Mouse (Mus musculus) ES-E14 (cell line): Measurements from ENCODE around the gene Frrs1. TPM values are rescaled to one million over a fixed set of nuclear protein-coding genes. Genes with fewer than 3 reads are reported as not detected.

Experiments
- DNase-seq: peaks from one replicate; pipeline ENCODE4 v3.0.0-alpha.2; 2013; ENCODE audit warnings: low read depth, low spot score
- H3K27ac ChIP-seq: 2 replicates; pipeline ENCODE4 v1.5.1; 2012; ENCODE audit warnings: low read depth, mild to moderate bottlenecking, low read length, moderate library complexity, mixed read lengths; ENCODE audit not compliant: poor library complexity, insufficient read depth, severe bottlenecking
- H3K36me3 ChIP-seq: 2 replicates; pipeline ENCODE4 v1.6.1; 2012; ENCODE audit warnings: mild to moderate bottlenecking, low read length, moderate library complexity, mixed read lengths; ENCODE audit not compliant: control insufficient read depth, poor library complexity, insufficient read depth, severe bottlenecking
- H3K4me1 ChIP-seq, 2 experiments: fragments of 150-350 bp in 1 of 2; sonication (generic) in 1 of 2; 2 replicates each; pipeline ENCODE4 v1.6.1; 2012; ENCODE audit warnings: low read length in 2 of 2, mild to moderate bottlenecking in 1 of 2, mixed read lengths in 1 of 2; ENCODE audit not compliant: control insufficient read depth in 2 of 2, insufficient read depth in 2 of 2, poor library complexity in 1 of 2
- H3K4me3 ChIP-seq, 2 experiments: fragments of 150-350 bp in 1 of 2; sonication (generic) in 1 of 2; 2 replicates each; pipeline ENCODE4 v1.5.1; 2012; ENCODE audit warnings: low read length in 2 of 2, low read depth in 1 of 2, mild to moderate bottlenecking in 1 of 2, mixed read lengths in 1 of 2; ENCODE audit not compliant: insufficient read depth in 1 of 2, poor library complexity in 1 of 2, severe bottlenecking in 1 of 2
- H3K9ac ChIP-seq: 2 replicates; pipeline ENCODE4 v1.6.1; 2012; ENCODE audit warnings: low read depth, mild to moderate bottlenecking, low read length, mixed read lengths; ENCODE audit not compliant: poor library complexity, insufficient read depth, severe bottlenecking
- H3K9me3 ChIP-seq: fragments of 150-350 bp; sonication (generic); 2 replicates; pipeline ENCODE4 v1.6.1; 2012; ENCODE audit warnings: low read depth, mild to moderate bottlenecking, low read length; ENCODE audit not compliant: control insufficient read depth, insufficient read depth
- CHD2 ChIP-seq: IDR thresholded peaks from 2 replicates; pipeline ENCODE4 v1.6.1; 2014; ENCODE audit warnings: mild to moderate bottlenecking, low read depth, low read length, inconsistent platforms
- HCFC1 ChIP-seq: IDR thresholded peaks from 2 replicates; pipeline ENCODE4 v1.6.1; 2012; ENCODE audit warnings: low read length, inconsistent platforms, borderline replicate concordance; ENCODE audit not compliant: insufficient read depth
- MAFK ChIP-seq: IDR thresholded peaks from 2 replicates; pipeline ENCODE4 v1.6.1; 2014; ENCODE audit warnings: mild to moderate bottlenecking, low read depth, low read length, inconsistent platforms; ENCODE audit not compliant: insufficient read depth
- ZC3H11A ChIP-seq: IDR thresholded peaks from 2 replicates; pipeline ENCODE4 v1.6.1; 2012; ENCODE audit warnings: low read depth, mild to moderate bottlenecking, inconsistent platforms, low read length, borderline replicate concordance
- ZNF384 ChIP-seq: IDR thresholded peaks from 2 replicates; pipeline ENCODE4 v1.6.1; 2012; ENCODE audit warnings: low read depth, low read length, inconsistent platforms
- in situ Hi-C, 2 experiments: fragments of 600-800 bp; cut with MboI; formaldehyde crosslinking; loops; one replicate each; pipeline ENCODE4 v1.15.1; 2025; ENCODE audit warnings: low sequenced_read_pairs in 2 of 2, inconsistent platforms in 1 of 2; ENCODE audit not compliant: unreplicated experiment in 2 of 2
- total RNA-seq: library from RNA; depleted of rRNA; stranded (reverse); fragments of 300-350 nt; gene quantifications from 2 replicates; pipeline ENCODE4 v1.2.3, GENCODE M21; 2012

Frrs1 gene
- total RNA-seq, 1 experiment, result 69.3 TPM

DNA sequence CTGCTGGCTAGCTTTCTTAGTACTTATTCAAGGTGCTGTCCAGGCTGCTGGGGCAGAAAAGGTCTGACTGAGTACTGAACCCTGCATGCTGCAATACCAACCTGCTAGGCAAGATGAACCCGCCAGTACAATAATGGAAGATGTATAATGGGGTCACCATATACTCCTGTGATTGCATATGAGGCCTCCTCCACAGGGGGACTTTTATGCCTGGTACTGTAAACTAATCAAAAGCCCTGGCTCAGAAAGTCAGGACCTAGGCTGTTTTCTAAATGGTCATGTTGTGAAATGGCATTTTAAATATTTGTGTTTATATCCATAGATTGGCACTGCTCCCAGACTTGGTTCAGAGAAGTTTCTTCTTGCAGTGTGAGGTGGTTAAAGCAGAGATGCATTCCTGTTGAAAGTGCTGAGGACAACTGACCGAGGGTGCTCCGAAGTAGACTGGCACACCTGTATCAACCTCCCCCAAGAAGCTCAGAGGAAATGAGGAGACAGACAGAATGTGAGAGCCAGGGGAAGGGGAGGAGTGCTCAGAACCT is 42.5 kb upstream of the Frrs1 start:
- no peak for TF ChIP-seq ZC3H11A
- no peak for TF ChIP-seq MAFK
- no peak for TF ChIP-seq HCFC1
- no peak for TF ChIP-seq CHD2
- TF ChIP-seq ZNF384, result no peak
- H3K4me1 ChIP-seq, result no peaks in the 10 kb centered on the region
- H3K27ac ChIP-seq, result no peak overlapping the region
- H3K36me3 ChIP-seq, result no peaks in the 10 kb centered on the region
- no peak overlapping the region for H3K4me3 ChIP-seq
- H3K9me3 ChIP-seq, result no peaks in the 10 kb centered on the region
- in situ Hi-C loops, result no loop called here
- no peak overlapping the region for H3K9ac ChIP-seq
- DNase-seq, result no peak

DNA sequence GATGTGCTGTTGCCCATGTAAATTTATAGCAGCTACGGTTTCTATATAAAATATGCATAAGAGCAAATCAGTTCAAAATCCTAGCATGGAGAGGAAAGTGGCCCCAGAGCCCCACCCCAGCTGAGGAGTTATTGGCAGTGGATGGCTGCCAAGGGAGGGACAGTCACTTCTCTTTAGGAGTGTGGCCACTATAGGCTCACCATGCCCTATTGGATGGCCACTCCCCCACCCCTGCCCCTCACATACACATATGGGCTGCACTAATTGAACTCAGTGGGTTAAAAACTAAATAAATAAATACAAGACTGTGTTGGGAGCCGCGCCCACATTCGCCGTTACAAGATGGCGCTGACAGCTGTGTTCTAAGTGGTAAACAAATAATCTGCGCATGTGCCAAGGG is 42.0 kb upstream of the Frrs1 start:
- no peak for DNase-seq
- Histone ChIP-seq H3K9me3 (no peaks in the 10 kb centered on the region), H3K27ac (no peak overlapping the region), H3K4me3 (no peak overlapping the region), H3K4me1 (no peaks in the 10 kb centered on the region), H3K9ac (no peak overlapping the region), H3K36me3 (no peaks in the 10 kb centered on the region)
- no peak for TF ChIP-seq MAFK
- no peak for TF ChIP-seq ZC3H11A
- TF ChIP-seq ZNF384, result no peak
- no peak for TF ChIP-seq HCFC1
- no peak for TF ChIP-seq CHD2
- in situ Hi-C loops, result no loop called here

DNA sequence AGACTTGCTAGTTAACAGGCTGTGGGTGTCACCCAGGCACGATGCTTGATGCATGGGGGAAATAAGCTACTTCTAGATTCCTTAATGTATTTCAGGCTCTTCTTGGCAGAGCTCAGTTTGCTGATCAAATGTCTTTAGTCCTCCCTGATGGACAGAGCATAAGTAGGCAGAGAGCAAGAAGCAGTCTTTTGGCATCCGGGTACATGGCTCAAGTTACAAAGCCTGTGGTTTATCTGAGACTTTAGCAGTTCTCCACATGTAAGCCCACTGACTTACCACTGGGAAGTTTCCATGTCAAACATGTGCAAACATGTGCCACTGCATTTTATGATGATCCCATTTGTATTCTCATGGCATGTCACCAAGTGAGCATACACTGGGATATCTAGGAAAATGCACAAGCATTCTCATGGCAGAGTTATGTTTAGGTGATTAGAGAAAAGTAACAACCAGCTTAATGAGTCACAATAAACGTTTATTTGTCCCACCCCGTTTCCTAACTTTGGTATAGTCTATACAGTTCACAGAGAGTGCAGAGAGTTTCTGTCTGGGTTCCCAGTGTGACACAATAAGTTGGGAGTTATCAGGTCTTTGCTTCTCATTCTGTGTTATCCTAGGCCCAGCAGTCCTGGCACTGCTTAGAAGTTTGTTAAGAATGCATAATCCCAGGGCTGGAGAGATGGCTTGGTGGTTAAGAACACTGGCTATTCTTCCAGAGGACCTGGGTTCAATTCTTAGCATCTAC is 32.6 kb upstream of the Frrs1 start:
- Histone ChIP-seq H3K27ac (no peak overlapping the region), H3K4me3 (no peak overlapping the region), H3K4me1 (no peaks in the 10 kb centered on the region), H3K36me3 (no peaks in the 10 kb centered on the region), H3K9me3 (no peaks in the 10 kb centered on the region), H3K9ac (no peak overlapping the region)
- no peak for TF ChIP-seq HCFC1
- no peak for TF ChIP-seq CHD2
- DNase-seq, result no peak
- in situ Hi-C loops, result no loop called here

DNA sequence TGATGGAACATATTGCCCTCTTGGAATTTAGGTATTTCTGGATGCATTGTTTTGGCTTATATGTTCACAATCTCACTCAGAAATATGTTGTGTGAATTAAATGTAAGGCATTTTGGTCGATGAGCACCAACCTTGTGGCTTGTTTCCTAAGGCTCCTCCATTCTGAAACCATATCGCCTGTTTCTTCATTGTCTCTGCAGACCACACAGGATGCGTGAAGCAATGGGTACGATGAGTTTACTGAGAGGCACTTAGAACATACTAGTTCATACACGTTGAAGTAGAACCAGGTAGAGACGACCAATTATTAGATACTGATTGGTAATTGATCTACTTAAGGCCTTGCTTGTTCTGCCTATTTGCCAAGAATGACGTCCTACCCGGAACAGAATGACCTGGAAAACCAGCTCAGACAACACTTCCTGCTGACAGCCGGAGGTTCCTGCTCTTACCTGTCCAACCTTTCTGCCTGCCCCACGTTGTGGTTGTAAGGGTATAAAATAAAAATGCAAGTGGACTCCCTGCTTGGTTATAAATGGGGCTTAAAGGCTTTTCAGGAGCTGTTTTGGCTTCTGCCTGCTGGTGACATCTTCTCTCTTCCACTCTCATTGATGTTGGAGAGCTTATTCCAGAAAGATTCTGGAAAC is 29.9 kb upstream of the Frrs1 start:
- in situ Hi-C loops, result no loop called here
- no peak overlapping the region for H3K27ac ChIP-seq
- DNase-seq, result no peak
- H3K4me1 ChIP-seq, result no peaks in the 10 kb centered on the region
- H3K9me3 ChIP-seq, result no peaks in the 10 kb centered on the region
- H3K4me3 ChIP-seq, result no peak overlapping the region
- no peak overlapping the region for H3K9ac ChIP-seq
- TF ChIP-seq MAFK, result no peak
- no peak for TF ChIP-seq CHD2
- TF ChIP-seq ZNF384, result no peak
- TF ChIP-seq ZC3H11A, result no peak
- no peak for TF ChIP-seq HCFC1
- no peaks in the 10 kb centered on the region for H3K36me3 ChIP-seq

DNA sequence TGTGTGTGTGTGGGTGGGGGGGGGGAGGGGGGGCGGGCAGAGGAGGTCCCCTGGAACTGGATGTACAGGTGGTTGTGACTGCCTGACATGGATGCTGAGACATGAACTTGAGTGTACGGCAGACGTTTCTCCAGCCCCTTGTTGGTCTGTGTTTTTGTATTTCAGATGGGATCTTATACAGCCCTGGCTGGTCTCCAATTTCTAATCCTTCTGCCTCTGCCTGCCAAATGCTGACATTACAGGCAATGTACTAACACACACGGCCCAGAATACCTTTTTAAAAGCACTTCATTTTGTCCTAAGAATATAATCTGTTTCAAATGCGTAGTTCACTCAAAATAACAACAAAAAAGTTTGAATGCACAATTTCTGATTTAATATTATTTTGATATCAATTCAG is 27.9 kb upstream of the Frrs1 start:
- Histone ChIP-seq H3K36me3 (no peaks in the 10 kb centered on the region), H3K9me3 (no peaks in the 10 kb centered on the region), H3K9ac (no peak overlapping the region), H3K27ac (no peak overlapping the region), H3K4me3 (no peak overlapping the region), H3K4me1 (no peaks in the 10 kb centered on the region)
- in situ Hi-C loops, result no loop called here
- DNase-seq, result no peak
- no peak for TF ChIP-seq ZNF384
- TF ChIP-seq HCFC1, result no peak
- TF ChIP-seq MAFK, result no peak
- no peak for TF ChIP-seq CHD2
